Mouse (Mus musculus) embryonic facial prominence, embryonic 12.5 days (tissue): ENCODE measurements at regions not wholly inside any gene's neighbourhood (a gene's known extent, or its start where the extent isn't known, plus 50 kb on each side); places are given as distances from the start of the nearest gene placed in this dataset.
"Not testable (repeated sequence)": the region's sequence is repeated elsewhere in the genome, so short reads cannot be mapped to it uniquely, and the experiment has no call there.

Source experiments
- ATAC-seq: fragments of 200-750 bp; cut with Nextera tagmentation; 2 replicates; pipeline ENCODE4 v1.8.0; 2017; ENCODE audit not compliant: insufficient number of reproducible peaks, insufficient read depth, low FRiP score, low TSS enrichment
- H3K27ac ChIP-seq: fragments of 300-500 bp; sonication (generic); 2 replicates; pipeline ENCODE4 v1.5.1; 2016; ENCODE audit warnings: mild to moderate bottlenecking
- H3K27me3 ChIP-seq: fragments of 300-500 bp; sonication (generic); 2 replicates; pipeline ENCODE4 v1.6.1; 2016; ENCODE audit warnings: mild to moderate bottlenecking, moderate library complexity
- H3K36me3 ChIP-seq: fragments of 300-500 bp; sonication (generic); 2 replicates; pipeline ENCODE4 v1.6.1; 2016; ENCODE audit warnings: mild to moderate bottlenecking
- H3K4me1 ChIP-seq: fragments of 300-500 bp; sonication (generic); 2 replicates; pipeline ENCODE4 v1.6.1; 2016
- H3K4me2 ChIP-seq: fragments of 300-500 bp; sonication (generic); replicated peaks from 2 replicates; pipeline ENCODE4 v1.6.1; 2016; ENCODE audit warnings: mild to moderate bottlenecking, moderate library complexity
- H3K4me3 ChIP-seq: fragments of 300-500 bp; sonication (generic); 2 replicates; pipeline ENCODE4 v1.5.1; 2016; ENCODE audit warnings: mild to moderate bottlenecking
- H3K9ac ChIP-seq: fragments of 300-500 bp; sonication (generic); 2 replicates; pipeline ENCODE4 v1.6.1; 2016; ENCODE audit warnings: mild to moderate bottlenecking, moderate library complexity
- H3K9me3 ChIP-seq: fragments of 300-500 bp; sonication (generic); 2 replicates; pipeline ENCODE4 v1.6.1; 2016; ENCODE audit warnings: mild to moderate bottlenecking, moderate library complexity
- WGBS: fragments of 180-500 bp; shearing (Covaris S2); methylation state at CpG from one replicate; pipeline ENCODE4 v1.1.7; 2016; 5-methylcytosine and 5-hydroxymethylcytosine counted together

DNA sequence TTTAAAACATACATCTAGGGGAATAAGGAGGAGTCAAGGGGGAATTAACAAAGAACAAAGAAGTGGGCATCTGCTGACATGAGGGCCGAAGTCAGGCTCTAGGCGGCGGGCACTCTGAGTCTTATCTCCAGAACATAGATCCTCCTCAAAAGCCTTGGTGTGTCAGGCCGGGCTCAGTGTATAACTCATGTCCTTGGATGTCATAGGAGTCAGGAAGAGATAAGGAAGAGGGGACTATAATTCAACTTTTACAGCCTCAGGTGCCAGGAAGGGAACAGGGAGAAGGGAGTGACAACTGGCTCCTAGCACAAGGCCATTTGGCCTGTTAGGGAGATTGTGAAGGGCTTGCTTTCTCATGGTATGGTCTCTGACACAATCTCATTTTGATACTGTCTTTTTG is 185.9 kb upstream of the Ube2e2 start:
- H3K4me2 ChIP-seq, H3K9ac ChIP-seq, H3K4me1 ChIP-seq, H3K9me3 ChIP-seq, H3K36me3 ChIP-seq, H3K4me3 ChIP-seq, H3K27me3 ChIP-seq, H3K27ac ChIP-seq, ATAC-seq: not testable (repeated sequence)
- 86% methylated on average over 4 of the region's 4 CpGs for WGBS

DNA sequence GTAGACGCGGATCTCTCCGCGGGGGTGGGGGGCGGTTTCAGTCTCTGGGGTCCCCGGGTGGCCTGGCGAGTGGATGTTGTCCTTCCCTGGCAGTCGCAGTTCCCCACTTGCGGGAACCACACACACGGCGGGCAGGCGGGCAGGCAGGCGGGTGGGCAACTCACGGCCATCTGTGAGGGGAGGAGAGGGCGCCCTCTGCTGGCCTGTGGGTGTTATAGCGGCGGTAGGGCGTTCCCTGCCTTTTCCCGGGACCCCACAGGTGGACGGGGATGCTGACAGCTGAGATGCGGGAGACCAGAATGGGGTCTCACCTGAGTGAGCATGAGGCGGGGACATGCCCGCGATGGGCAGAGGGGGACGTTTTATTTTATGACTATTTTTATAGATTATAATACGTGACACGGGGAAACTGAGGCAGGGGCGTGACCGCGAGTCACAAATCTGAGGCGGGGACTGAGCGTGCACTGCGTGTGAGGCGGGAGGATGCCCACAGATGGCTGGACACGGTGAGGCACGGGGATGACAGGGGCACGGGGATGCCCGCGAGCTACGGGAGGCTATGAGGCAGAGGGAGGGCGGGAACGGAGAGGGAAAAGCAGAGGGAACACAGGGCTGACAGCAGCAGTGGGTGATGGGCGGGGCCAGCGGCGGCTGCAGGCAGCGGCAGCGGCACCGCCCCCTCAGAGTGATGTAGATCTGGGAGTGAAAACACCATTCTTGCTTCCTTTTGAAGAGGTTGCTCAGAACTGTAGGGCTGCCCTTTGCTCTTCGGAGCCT is 148.1 kb upstream of the Ube2e2 start:
- Histone ChIP-seq H3K4me3 (peak overlapping the region; percentile 37), H3K4me1 (no peaks in the 10 kb centered on the region), H3K27me3 (no peaks in the 10 kb centered on the region), H3K36me3 (no peaks in the 10 kb centered on the region), H3K4me2 (peak overlapping the region; percentile 73), H3K9ac (peak overlapping the region; percentile 44; the same call in 1 of the 2 replicates), H3K9me3 (0 out of 2 replicates have a peak, but pooled peaks cover 3% of the 10 kb centered on the region), H3K27ac (no peak overlapping the region)
- ATAC-seq, result peak; percentile 69
- 3% methylated on average over 49 of the region's 49 CpGs for WGBS

DNA sequence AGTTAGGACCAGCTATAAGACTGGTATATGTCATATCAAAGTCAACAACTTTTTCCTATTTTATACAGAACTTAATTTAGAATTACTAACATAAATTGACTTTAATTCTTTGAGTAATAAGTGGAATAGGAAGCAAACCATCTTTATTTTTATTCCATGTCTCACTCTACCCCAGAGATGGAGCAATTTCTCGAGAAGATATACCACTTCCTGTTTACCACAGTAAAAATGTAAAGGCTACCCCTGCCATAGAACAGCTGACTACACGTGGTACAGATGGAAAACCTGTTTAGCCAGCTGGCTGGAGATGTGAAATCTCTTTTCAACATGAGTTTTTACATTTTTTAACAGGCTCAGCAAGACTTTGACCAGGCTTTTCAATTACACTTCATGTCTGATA is 126.0 kb upstream of the Ube2e2 start:
- Histone ChIP-seq H3K27ac (no peak overlapping the region), H3K4me2 (no peak overlapping the region), H3K36me3 (no peaks in the 10 kb centered on the region), H3K27me3 (no peaks in the 10 kb centered on the region), H3K9me3 (no peaks in the 10 kb centered on the region), H3K9ac (no peak overlapping the region), H3K4me1 (no peaks in the 10 kb centered on the region), H3K4me3 (no peak overlapping the region)
- 37% methylated on average over 2 of the region's 2 CpGs for WGBS
- no peak for ATAC-seq

DNA sequence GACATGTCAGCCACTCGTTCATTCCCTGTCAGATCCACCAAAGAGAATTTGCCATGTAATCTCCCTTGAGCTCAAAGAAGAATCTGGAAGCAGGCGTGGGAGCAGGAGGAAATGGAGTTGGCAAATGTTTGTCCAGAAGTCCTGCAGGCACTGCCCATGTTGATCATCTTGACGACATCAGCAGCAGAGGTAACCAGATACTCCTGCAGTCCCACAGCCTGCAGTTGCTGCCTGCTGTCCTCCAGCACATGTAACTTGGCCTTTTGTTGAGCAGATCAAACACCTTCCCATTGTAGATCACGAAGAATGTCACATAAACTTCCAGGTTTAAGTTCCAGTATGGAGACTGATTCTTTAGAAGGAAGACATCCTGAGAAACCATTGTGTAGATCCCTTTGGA is 121.3 kb upstream of the Ube2e2 start:
- H3K36me3 ChIP-seq, result no peaks in the 10 kb centered on the region
- no peak overlapping the region for H3K4me3 ChIP-seq
- H3K4me1 ChIP-seq, result no peaks in the 10 kb centered on the region
- no peaks in the 10 kb centered on the region for H3K27me3 ChIP-seq
- 53% methylated on average over 4 of the region's 4 CpGs for WGBS
- ATAC-seq, result no peak
- H3K9ac ChIP-seq, result no peak overlapping the region
- no peaks in the 10 kb centered on the region for H3K9me3 ChIP-seq
- H3K27ac ChIP-seq, result no peak overlapping the region
- no peak overlapping the region for H3K4me2 ChIP-seq

DNA sequence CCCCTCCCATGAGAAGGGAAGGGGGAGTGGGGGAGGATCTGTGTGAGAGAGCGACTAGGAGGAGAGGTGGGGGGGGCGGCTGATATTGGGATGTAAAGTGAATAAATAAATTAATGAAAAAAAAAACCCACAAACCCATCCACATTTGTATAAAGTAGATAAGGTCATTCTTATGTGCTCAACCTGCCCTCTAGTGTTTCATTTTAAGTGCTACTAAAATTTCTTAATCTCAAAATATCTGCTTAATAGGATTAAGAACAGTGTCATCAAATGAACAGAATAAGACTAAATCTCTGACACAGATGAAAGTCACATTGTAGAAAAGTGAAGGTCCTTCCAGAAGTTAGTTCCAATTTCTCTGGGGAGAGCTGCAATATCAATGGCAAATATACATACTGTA is 119.5 kb upstream of the Ube2e2 start:
- not testable (repeated sequence) for H3K27ac ChIP-seq, H3K36me3 ChIP-seq, H3K9ac ChIP-seq, ATAC-seq, H3K27me3 ChIP-seq, H3K9me3 ChIP-seq, H3K4me1 ChIP-seq, H3K4me3 ChIP-seq, H3K4me2 ChIP-seq
- 72% methylated on average over 2 of the region's 2 CpGs for WGBS

DNA sequence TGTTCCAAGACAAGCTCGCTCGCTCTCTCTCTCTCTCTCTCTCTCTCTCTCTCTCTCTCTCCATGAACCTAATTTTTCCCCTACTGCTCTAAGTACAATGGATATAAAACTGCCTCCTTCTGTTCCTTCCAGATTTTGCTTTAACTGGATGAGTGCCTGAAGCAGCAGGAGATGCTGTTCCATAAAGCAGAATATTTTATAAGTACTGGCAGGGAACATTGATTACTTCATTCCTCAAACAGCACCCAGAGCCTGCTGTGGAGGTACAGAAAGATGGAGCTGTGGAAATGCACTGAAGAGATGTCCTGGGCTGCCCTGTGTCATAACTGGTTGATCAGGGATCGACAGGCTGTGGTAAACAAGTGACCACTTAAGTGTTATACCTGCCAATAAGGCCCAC is 89.8 kb upstream of the Ube2e2 start:
- WGBS, result 83% methylated on average over 3 of the region's 3 CpGs
- Histone ChIP-seq H3K27me3 (no peaks in the 10 kb centered on the region), H3K9me3 (no peaks in the 10 kb centered on the region), H3K36me3 (no peaks in the 10 kb centered on the region), H3K4me3 (no peak overlapping the region), H3K4me1 (no peaks in the 10 kb centered on the region), H3K27ac (no peak overlapping the region), H3K4me2 (no peak overlapping the region), H3K9ac (no peak overlapping the region)
- ATAC-seq, result no peak

DNA sequence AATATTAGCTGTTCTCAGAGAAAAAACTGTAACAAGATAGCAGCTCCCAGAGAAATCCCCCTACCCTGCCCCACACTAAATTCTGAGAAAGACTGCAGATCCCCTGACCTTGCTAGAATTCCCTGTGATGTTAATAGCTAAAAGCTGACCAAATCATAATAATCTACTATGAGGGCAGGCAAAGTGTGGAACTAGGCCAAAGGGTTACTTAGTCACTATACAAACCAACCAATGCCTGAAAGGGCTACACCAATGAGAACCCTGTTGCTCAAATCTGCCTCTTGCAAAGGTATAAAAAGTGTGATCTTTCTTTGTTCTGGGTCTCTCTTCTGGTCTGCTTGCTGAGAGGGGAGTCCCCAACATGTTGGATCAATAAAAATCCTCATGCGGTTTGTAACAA is 69.8 kb upstream of the Ube2e2 start:
- no peak overlapping the region for H3K4me2 ChIP-seq
- no peaks in the 10 kb centered on the region for H3K36me3 ChIP-seq
- H3K27ac ChIP-seq, result no peak overlapping the region
- no peaks in the 10 kb centered on the region for H3K9me3 ChIP-seq
- no peak for ATAC-seq
- H3K9ac ChIP-seq, result no peak overlapping the region
- no peak overlapping the region for H3K4me3 ChIP-seq
- H3K27me3 ChIP-seq, result no peaks in the 10 kb centered on the region
- WGBS, result 71% methylated on average over 1 of the region's 1 CpGs
- H3K4me1 ChIP-seq, result no peaks in the 10 kb centered on the region

DNA sequence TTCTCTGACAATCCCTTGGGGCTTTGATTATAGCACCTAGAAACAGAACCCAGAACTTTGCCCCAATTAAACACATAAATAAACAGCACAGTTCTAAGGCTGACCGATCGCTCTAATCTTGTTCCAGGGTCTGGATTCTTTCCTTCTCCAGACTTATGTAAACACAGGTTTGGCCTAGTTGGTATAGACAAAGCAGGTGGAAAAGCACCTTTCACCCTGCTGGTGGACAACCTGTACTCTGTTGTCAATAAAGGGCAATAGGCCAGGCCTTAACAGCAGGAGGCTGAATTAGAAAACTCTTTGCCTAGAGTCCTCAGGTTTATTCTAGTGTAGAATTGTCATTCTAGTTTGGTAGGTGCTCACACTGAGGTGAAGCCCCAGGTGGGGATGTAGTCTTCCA is 69.2 kb upstream of the Ube2e2 start:
- H3K27me3 ChIP-seq, result no peaks in the 10 kb centered on the region
- ATAC-seq, result no peak
- H3K36me3 ChIP-seq, result no peaks in the 10 kb centered on the region
- H3K9me3 ChIP-seq, result no peaks in the 10 kb centered on the region
- H3K9ac ChIP-seq, result no peak overlapping the region
- H3K4me2 ChIP-seq, result no peak overlapping the region
- no peak overlapping the region for H3K27ac ChIP-seq
- no peaks in the 10 kb centered on the region for H3K4me1 ChIP-seq
- 76% methylated on average over 2 of the region's 2 CpGs for WGBS
- H3K4me3 ChIP-seq, result no peak overlapping the region
